Mouse (Mus musculus) embryonic facial prominence, embryonic 11.5 days (tissue): ENCODE measurements at regions not wholly inside any gene's neighbourhood (a gene's known extent, or its start where the extent isn't known, plus 50 kb on each side); places are given as distances from the start of the nearest gene placed in this dataset.

ENCODE experiments used
- ATAC-seq: fragments of 200-750 bp; cut with Nextera tagmentation; replicated peaks from 2 replicates; pipeline ENCODE4 v1.8.0; 2017; ENCODE audit warnings: low read depth; ENCODE audit not compliant: insufficient number of reproducible peaks, low FRiP score, low TSS enrichment
- DNase-seq: peaks from one replicate; pipeline ENCODE4 v3.0.0-alpha.2; 2015; ENCODE audit warnings: low spot score
- H3K27ac ChIP-seq: fragments of 300-500 bp; sonication (generic); replicated peaks from 2 replicates; pipeline ENCODE4 v1.5.1; 2014; ENCODE audit warnings: mild to moderate bottlenecking, low read depth, low read length, control low read depth
- H3K27me3 ChIP-seq: fragments of 300-500 bp; sonication (generic); 2 replicates; pipeline ENCODE4 v1.6.1; 2014; ENCODE audit warnings: mild to moderate bottlenecking, low read length, moderate library complexity, mixed read lengths; ENCODE audit not compliant: control insufficient read depth, insufficient read depth
- H3K36me3 ChIP-seq: fragments of 300-500 bp; sonication (generic); replicated peaks from 2 replicates; pipeline ENCODE4 v1.6.1; 2014; ENCODE audit warnings: low read depth, mild to moderate bottlenecking, low read length, moderate library complexity, mixed read lengths; ENCODE audit not compliant: control insufficient read depth, insufficient read depth
- H3K4me1 ChIP-seq: fragments of 300-500 bp; sonication (generic); 2 replicates; pipeline ENCODE4 v1.6.1; 2014; ENCODE audit warnings: low read length, mixed read lengths; ENCODE audit not compliant: control insufficient read depth, insufficient read depth
- H3K4me2 ChIP-seq: fragments of 300-500 bp; sonication (generic); 2 replicates; pipeline ENCODE4 v1.6.1; 2014; ENCODE audit warnings: low read depth, mild to moderate bottlenecking, control low read depth, low read length, moderate library complexity
- H3K4me3 ChIP-seq: fragments of 300-500 bp; sonication (generic); 2 replicates; pipeline ENCODE4 v1.5.1; 2014; ENCODE audit warnings: low read depth, low read length, control low read depth
- H3K9ac ChIP-seq: fragments of 300-500 bp; sonication (generic); replicated peaks from 2 replicates; pipeline ENCODE4 v1.6.1; 2014; ENCODE audit warnings: mild to moderate bottlenecking, control low read depth, low read length
- H3K9me3 ChIP-seq: fragments of 300-500 bp; sonication (generic); replicated peaks from 2 replicates; pipeline ENCODE4 v1.6.1; 2016; ENCODE audit warnings: mild to moderate bottlenecking, low read length, inconsistent platforms, mixed read lengths; ENCODE audit not compliant: control insufficient read depth
- WGBS: fragments of 180-500 bp; shearing (Covaris S2); extraction: QIAGEN DNeasy Blood & Tissue Kit; methylation state at CpG from one replicate; pipeline ENCODE4 v1.1.7; 2014; 5-methylcytosine and 5-hydroxymethylcytosine counted together

GRCm38 (mm10) chr1:47405164-47405563 lies 512.5 kb upstream of the Slc39a10 start:
- ATAC-seq (no peak), DNase-seq (no peak)
- Histone ChIP-seq H3K9me3 (no peaks in the 10 kb centered on the region), H3K4me3 (no peak overlapping the region), H3K36me3 (no peaks in the 10 kb centered on the region), H3K27ac (no peak overlapping the region), H3K27me3 (no peaks in the 10 kb centered on the region), H3K4me1 (no peaks in the 10 kb centered on the region), H3K9ac (no peak overlapping the region), H3K4me2 (no peak overlapping the region)
- WGBS, result 51% methylated on average over 1 of the region's 1 CpGs

GRCm38 (mm10) chr1:47386579-47386978 lies 493.9 kb upstream of the Slc39a10 start:
- no peaks in the 10 kb centered on the region for H3K9me3 ChIP-seq
- no peak for DNase-seq
- no peak overlapping the region for H3K9ac ChIP-seq
- no peak overlapping the region for H3K27ac ChIP-seq
- no peak overlapping the region for H3K4me3 ChIP-seq
- H3K36me3 ChIP-seq, result no peaks in the 10 kb centered on the region
- H3K27me3 ChIP-seq, result no peaks in the 10 kb centered on the region
- H3K4me1 ChIP-seq, result no peaks in the 10 kb centered on the region
- H3K4me2 ChIP-seq, result no peak overlapping the region
- ATAC-seq, result no peak

DNA sequence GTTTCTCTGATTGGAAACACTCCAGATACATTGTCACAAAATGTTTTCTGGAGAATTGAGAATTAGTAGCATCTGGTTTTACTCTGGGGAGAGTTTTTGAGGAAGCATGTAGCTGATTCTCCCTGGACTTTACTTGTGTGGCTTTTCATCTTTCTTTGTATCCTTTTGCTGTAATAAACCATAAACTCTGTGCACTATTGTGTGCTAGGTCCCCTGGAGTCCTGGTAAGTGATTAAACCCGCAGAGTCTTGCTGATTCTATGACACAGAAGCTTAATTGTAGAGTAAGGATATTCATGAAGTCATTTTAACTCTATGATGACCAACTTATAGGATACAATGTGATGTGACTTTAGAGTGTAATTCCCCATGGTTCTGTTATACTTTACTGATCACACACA lies 486.1 kb upstream of the Slc39a10 start:
- no peaks in the 10 kb centered on the region for H3K9me3 ChIP-seq
- H3K9ac ChIP-seq, result no peak overlapping the region
- no peak overlapping the region for H3K4me2 ChIP-seq
- no peak overlapping the region for H3K4me3 ChIP-seq
- H3K27me3 ChIP-seq, result no peaks in the 10 kb centered on the region
- ATAC-seq (no peak), DNase-seq (peak; percentile 26)
- H3K27ac ChIP-seq, result no peak overlapping the region
- 40% methylated on average over 1 of the region's 1 CpGs for WGBS
- H3K36me3 ChIP-seq, result no peaks in the 10 kb centered on the region
- no peaks in the 10 kb centered on the region for H3K4me1 ChIP-seq

DNA sequence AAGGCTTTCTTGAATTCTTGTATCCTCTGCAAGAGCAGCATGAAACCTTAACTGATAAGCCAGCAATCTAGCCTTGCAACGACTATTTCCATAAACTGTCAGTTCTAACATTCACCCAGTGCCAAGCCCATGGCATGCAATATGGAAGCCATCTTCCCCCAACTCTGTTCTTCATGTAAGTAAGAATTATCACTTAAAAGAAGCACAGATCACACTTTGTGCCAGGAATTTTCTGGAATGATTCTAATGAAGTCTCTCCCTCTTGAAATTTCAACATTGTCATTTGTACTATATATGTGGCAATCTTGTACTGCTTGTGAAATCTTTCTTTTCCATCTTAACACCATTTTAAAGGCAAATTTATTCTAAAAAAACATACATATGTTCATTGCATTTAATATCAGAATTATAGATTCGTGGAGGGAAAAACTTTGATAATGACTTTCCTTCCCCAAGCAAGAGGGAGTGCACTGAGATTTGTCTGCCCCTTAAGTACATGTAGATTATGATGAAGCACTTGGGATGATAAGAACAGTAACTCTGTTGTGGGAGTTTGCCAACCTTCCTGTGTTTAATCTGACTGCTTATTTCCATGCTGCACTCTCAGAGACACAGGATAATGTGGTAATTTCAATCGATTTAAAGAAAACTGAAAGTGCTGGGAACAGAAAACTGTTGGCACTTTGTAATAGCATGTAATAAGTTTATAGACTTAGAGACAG lies 447.2 kb upstream of the Slc39a10 start:
- Histone ChIP-seq H3K9ac (no peak overlapping the region), H3K36me3 (no peaks in the 10 kb centered on the region), H3K4me1 (no peaks in the 10 kb centered on the region), H3K27ac (no peak overlapping the region), H3K27me3 (no peaks in the 10 kb centered on the region), H3K9me3 (no peaks in the 10 kb centered on the region), H3K4me2 (no peak overlapping the region), H3K4me3 (no peak overlapping the region)
- WGBS, result 77% methylated on average over 3 of the region's 3 CpGs
- DNase-seq (no peak), ATAC-seq (no peak)

DNA sequence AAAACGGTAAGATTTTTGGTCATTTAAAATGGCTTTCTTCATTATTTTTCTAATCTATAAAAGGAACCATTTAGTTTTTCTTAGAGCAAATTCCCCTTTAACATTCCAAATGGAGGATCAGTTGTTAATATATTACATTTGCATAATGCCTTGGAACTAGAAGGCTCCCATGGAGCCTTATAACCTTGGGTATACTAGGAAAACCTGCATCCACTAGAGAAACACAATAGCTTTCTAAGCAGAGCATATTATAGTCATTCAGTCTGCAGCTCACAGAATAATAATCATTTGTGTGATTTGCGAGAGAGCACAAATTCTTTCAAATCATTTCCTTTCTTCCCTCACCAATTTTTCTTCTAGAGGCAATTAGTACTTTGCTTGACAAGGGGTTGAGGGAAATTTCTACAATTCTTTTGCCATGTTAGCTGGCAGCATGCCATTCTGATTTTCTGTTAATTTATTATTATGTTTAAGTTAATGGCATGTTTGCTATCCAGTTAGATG lies 418.0 kb upstream of the Slc39a10 start:
- Histone ChIP-seq H3K4me3 (no peak overlapping the region), H3K4me1 (no peaks in the 10 kb centered on the region), H3K9ac (no peak overlapping the region), H3K4me2 (no peak overlapping the region), H3K36me3 (no peaks in the 10 kb centered on the region), H3K9me3 (no peaks in the 10 kb centered on the region), H3K27ac (no peak overlapping the region), H3K27me3 (no peaks in the 10 kb centered on the region)
- no peak for DNase-seq
- ATAC-seq, result no peak
- WGBS, result 80% methylated on average over 2 of the region's 2 CpGs

DNA sequence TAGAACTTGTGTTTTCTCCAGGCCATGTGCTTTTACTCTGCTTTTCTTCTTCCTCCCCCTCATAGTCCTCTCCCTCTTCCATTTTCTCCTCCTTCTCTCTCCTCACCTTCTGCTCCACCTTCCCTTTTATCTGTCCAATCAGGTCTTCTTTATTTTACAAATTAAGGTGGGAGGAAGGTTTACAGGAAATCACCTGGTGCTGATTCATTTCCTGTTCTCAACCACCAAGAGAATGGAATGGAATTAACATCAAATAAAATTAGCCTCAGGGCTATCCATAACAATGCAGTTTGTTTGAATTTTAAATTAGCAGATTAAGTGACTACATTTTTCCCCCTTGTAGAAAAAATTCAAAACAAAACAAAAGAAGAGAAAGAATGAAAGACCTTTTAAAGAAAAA lies 414.3 kb upstream of the Slc39a10 start:
- DNase-seq (no peak), ATAC-seq (no peak)
- Histone ChIP-seq H3K4me3 (no peak overlapping the region), H3K4me1 (no peaks in the 10 kb centered on the region), H3K36me3 (no peaks in the 10 kb centered on the region), H3K27me3 (no peaks in the 10 kb centered on the region), H3K9me3 (no peaks in the 10 kb centered on the region), H3K9ac (no peak overlapping the region), H3K27ac (no peak overlapping the region), H3K4me2 (no peak overlapping the region)

DNA sequence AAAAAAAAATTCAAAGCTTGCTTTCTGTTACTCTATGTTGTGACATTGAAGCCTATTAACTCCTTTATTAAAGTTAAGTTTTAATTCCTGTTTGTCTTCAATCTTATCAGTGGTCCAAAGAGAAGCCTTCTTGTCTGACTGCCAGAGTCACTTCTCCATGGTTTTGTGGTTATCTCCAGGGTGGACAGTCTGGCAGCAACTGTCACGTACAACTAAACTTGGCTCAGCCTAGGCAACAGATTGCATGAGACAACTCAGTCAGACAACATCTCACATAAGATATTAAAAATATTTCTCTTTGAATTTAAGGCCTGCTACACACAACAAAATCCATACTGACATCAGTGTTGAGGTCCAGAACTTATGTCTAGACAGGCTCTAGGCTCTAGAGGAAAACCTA lies 406.7 kb upstream of the Slc39a10 start:
- H3K27ac ChIP-seq, result no peak overlapping the region
- no peaks in the 10 kb centered on the region for H3K36me3 ChIP-seq
- 97% methylated on average over 1 of the region's 1 CpGs for WGBS
- H3K27me3 ChIP-seq, result no peaks in the 10 kb centered on the region
- H3K4me1 ChIP-seq, result no peaks in the 10 kb centered on the region
- no peak for DNase-seq
- no peaks in the 10 kb centered on the region for H3K9me3 ChIP-seq
- H3K9ac ChIP-seq, result no peak overlapping the region
- H3K4me3 ChIP-seq, result no peak overlapping the region
- ATAC-seq, result no peak
- no peak overlapping the region for H3K4me2 ChIP-seq

GRCm38 (mm10) chr1:47285639-47286038 lies 393.0 kb upstream of the Slc39a10 start:
- no peak overlapping the region for H3K4me3 ChIP-seq
- H3K36me3 ChIP-seq, result no peaks in the 10 kb centered on the region
- no peak overlapping the region for H3K27ac ChIP-seq
- 88% methylated on average over 1 of the region's 1 CpGs for WGBS
- H3K4me2 ChIP-seq, result no peak overlapping the region
- no peak overlapping the region for H3K9ac ChIP-seq
- DNase-seq (no peak), ATAC-seq (no peak)
- no peaks in the 10 kb centered on the region for H3K9me3 ChIP-seq
- H3K4me1 ChIP-seq, result no peaks in the 10 kb centered on the region
- no peaks in the 10 kb centered on the region for H3K27me3 ChIP-seq
